Mouse (Mus musculus): ENCODE measurements around the gene Cbr4.
A peak's percentile ranks its signal among the peaks of the same experiment; 100 is the strongest.

Gene Cbr4

GRCm38 (mm10) chr8:61487597-61488156 lies at the start of gene Cbr4:
Cbr4 (plus strand) TSS chr8:61487734.
- DNase-seq (ENCODE audit: low spot score in 2 of 2), result peak; percentile 79 to 92

DNA sequence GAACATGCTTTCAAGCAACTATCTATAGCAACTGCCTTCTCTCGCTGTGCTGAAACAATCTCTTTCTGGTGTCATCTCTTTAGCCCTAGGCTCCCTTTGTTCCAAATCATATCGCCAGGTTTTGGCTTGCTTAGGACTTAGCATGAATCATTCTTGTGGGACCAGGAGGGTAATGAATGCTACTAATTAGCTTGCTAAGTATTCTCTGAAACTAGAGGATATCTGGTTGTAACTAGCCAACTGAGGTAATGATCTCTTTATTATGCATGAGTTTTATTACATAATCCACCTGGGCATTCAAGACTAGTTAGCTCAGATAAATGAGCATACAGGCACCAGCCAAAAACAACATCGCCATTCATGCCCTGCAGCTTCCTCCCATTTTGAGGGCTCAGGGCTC lies 44.5 kb upstream of the Cbr4 start:
- no peak for DNase-seq (ENCODE audit: low spot score in 2 of 2)

- no peak for DNase-seq (ENCODE audit: low spot score in 2 of 2)
These were observed 43.2 kb upstream of the Cbr4 start for GRCm38 (mm10) chr8:61444358-61444757.

DNA sequence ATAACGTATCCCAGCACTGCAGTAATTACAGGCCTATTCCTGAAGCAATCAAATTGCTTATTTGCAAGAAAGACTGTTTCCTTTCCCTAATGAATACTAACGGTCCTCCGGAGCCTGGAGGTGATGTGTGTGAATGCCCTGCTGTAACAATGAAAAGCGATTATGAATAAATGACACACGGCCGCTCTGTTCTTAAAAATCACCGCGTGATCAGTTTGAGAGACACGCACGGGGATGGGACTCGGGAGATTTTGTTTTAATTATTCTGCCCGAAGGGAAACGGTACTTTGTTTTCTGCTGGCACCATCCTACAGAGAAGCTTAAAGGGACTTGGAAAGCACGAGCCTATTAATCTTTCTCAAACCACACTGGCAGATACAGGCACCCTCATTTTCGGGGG lies 41.2 kb upstream of the Cbr4 start:
- no peak for DNase-seq (ENCODE audit: low spot score in 2 of 2)

DNA sequence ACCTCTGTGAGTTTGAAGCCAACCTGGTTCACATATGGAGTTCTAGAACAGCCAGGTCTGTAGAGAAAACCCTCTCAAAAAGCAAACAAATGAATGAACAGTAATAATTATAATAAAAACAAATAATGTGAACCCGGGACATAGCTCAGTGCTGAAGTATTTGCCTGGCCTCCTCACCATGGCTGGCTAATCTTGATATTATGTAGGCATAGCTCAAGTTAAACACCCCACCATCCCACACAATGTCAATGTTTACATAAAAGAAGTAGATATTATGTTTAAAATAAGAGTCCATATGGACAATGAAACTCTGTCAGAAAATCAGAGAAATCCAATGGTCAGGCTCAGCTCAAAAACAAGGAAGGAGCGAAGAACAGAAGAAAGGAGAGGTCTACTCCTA lies 39.4 kb upstream of the Cbr4 start:
- DNase-seq (ENCODE audit: low spot score in 2 of 2), result no peak

DNA sequence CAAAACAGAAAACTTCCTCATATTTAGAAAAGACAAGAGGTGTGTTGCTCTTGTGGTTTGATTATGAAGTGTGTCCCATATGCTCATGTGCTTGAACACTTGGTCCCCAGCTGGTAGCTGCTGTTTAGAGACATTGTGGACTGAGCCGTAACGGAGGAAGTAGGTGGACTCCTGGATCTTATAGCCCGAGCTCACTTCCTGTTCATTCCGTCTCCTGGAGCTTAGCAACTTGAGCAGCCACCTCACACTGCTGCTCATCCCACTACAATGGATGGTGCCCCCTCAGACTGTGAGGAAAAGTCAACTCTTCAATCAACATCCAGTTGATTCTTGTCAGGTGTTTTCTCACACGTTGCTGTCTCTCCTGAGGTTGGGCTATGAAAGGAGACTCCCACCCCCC lies 38.7 kb upstream of the Cbr4 start:
- no peak for DNase-seq (ENCODE audit: low spot score in 2 of 2)

- no peak for DNase-seq (ENCODE audit: low spot score in 2 of 2)
These were observed 36.5 kb upstream of the Cbr4 start for GRCm38 (mm10) chr8:61450916-61451575.

DNA sequence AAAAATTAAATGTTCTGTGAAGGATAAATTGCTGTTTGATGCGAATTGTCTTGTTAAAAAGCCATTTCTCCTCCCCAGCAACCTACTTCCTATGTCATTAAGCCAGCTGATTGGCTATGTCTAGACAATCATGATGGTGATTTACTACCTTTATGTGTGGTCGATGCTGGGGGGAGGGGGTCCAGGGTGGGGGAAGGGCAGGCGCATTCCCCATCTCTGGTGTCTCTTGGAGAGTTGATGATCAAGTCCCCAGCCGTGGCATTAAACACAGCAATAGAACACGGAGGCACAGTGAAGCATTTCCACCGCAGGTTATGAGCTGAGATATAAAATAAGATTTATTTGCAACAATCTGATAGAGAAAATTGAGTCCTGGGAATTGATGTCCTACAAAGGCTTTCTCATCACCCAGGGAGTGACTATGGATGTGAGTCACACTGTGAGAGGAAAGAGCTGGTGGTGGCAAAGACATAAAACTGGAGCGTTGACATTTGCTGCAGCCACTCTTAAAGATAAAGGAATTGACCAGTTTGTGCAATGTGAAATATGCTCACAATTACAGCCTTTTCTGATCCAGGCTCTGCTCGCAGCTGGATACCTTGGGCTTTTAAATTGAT lies 35.7 kb upstream of the Cbr4 start:
- no peak for DNase-seq (ENCODE audit: low spot score in 2 of 2)

- no peak for DNase-seq (ENCODE audit: low spot score in 2 of 2)
These were observed 27.8 kb upstream of the Cbr4 start for GRCm38 (mm10) chr8:61459763-61460162.

DNA sequence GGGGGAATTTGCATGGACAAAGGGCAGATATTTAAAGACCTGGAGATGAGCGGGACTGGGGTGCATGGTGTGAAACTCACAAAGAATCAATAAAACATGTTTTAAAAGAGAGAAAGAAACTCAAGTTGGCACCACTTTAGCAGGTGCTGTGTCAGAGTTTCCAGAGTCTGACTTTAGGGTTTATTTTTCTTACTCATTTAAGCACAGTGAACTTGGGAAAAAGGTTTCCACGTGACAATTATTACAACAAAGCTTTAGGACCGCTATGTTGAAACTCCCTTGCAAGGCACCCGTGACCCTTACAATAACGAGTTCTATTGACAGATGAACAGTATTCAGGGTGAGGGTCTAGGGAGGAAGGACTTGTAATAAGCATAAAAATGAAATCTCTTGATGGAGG lies 25.3 kb upstream of the Cbr4 start:
- DNase-seq (ENCODE audit: low spot score in 2 of 2), result no peak

GRCm38 (mm10) chr8:61464393-61464792 lies 23.1 kb upstream of the Cbr4 start:
- no peak for DNase-seq (ENCODE audit: low spot score in 2 of 2)

GRCm38 (mm10) chr8:61466696-61467552 lies 20.6 kb upstream of the Cbr4 start:
- no peak for DNase-seq (ENCODE audit: low spot score in 2 of 2)

- no peak for DNase-seq (ENCODE audit: low spot score in 2 of 2)
These were observed 20.1 kb upstream of the Cbr4 start for GRCm38 (mm10) chr8:61467553-61467815.

- DNase-seq (ENCODE audit: low spot score in 2 of 2), result no peak
These were observed 17.3 kb upstream of the Cbr4 start for GRCm38 (mm10) chr8:61470213-61470612.

- no peak for DNase-seq (ENCODE audit: low spot score in 2 of 2)
These were observed 12.3 kb upstream of the Cbr4 start for GRCm38 (mm10) chr8:61475251-61475673.

DNA sequence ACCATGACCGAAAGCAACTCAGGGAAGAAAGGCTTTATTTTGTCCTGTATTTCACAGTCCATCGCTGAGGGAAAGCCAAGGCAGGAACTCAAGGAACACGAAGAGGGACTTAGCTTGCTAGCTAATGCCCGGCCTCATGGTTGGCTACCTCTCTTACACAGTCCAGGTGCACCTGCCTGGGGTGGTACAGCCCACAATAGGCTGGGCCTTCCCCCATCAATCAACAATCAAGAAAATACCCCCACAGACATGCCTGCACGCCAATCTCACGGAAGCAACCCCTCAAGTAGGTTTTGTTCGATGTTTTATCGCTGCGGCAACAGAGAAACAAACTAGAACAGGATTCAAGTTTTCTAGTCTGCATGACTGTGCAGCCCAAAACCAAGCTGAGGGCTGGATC lies 11.4 kb upstream of the Cbr4 start:
- DNase-seq (ENCODE audit: low spot score in 2 of 2), result no peak

GRCm38 (mm10) chr8:61478150-61478549 lies 9.4 kb upstream of the Cbr4 start:
- no peak for DNase-seq (ENCODE audit: low spot score in 2 of 2)

- DNase-seq (ENCODE audit: low spot score in 2 of 2), result no peak
These were observed 8.7 kb upstream of the Cbr4 start for GRCm38 (mm10) chr8:61478793-61479192.

GRCm38 (mm10) chr8:61479506-61480214 lies 7.9 kb upstream of the Cbr4 start:
- DNase-seq (ENCODE audit: low spot score in 2 of 2), result peak in 1 of 2 experiments; percentile 66

GRCm38 (mm10) chr8:61480260-61480967 lies 7.1 kb upstream of the Cbr4 start:
- DNase-seq (ENCODE audit: low spot score in 2 of 2), result no peak

DNA sequence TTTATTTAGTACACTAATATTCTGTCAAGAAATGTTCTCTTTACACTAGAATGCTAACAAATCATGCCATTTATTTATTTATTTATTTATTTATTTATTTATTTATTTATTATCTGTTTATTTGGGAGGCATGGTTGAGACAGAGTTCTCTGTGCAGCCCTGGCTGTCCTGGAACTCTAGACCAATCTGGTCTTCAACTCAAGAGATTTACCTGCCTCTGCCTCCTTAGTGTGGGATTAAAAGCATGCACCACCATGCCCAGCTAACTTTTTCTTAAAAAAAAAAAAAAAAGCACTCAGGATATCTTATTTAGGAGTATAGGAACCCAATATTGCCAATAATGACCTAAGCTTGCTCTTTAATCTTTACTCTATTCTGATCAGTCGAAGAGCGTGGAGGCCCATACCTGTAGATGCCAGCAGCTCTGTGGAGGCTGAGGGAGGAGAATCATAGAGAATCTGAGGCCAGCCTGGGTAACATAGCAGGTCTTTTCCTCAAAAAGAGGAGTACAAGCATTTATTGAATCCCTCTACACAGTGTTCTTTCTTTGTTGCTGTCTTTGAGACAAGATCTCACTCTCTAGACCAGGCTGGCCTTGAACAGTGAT lies 508 bp upstream of the Cbr4 start:
- no peak for DNase-seq (ENCODE audit: low spot score in 2 of 2)
